In genomic region chr7:63774291-63774690, GRCm38 (mm10) we compare ENCODE assay signal across 19 mouse cellular contexts.
DNase-seq lines count a peak whose midpoint lies in the region; ATAC-seq and TF ChIP-seq lines count a peak whose summit lies in the region.
"Had no signal": no experiment of that assay in that cellular context is flagged by ENCODE, and none has a peak within 500 bp of the region (broad histone marks: within the 10 kb centered on the region; RNA-seq: fewer than 3 reads in every experiment).

No protein-coding gene starts in this region.

- no peak for DNase-seq in cerebellum, postnatal 4 days (ENCODE audit: low spot score in 2 of 2)
- peak; percentile 24 to 52 for DNase-seq in left cerebral cortex, postnatal 36 days (ENCODE audit: low spot score in 2 of 2)
- DNase-seq in left cerebral cortex, postnatal 4 days, result no peak
- DNase-seq in cerebellum, adult 18-20 months, result peak; percentile 48 to 56
- DNase-seq in heart, adult 18-20 months, result no peak
- DNase-seq in adrenal gland, adult 2 months, result no peak
- DNase-seq: gastrocnemius, postnatal 10 days; heart, adult 2 months; heart, postnatal 36 days; kidney, postnatal 4 days; liver had no signal

- peak overlapping the region; percentile 43; the same call in 1 of the 2 replicates for H3K27ac ChIP-seq in embryonic fibroblast, embryonic 13.5 days (ENCODE audit: insufficient read depth, low read length)
- H3K27ac ChIP-seq: heart, adult 2 months; hindbrain, embryonic 14.5 days; midbrain, embryonic 13.5 days; neural tube, embryonic 12.5 days had no signal

- peak; percentile 54; the same call in 1 of the 2 replicates for ATAC-seq in cerebellum, adult (ENCODE audit: insufficient number of reproducible peaks, low FRiP score, low TSS enrichment)
- ATAC-seq: forebrain, embryonic 16.5 days; lung, postnatal 0 days; midbrain, embryonic 13.5 days had no signal

- H3K4me3 ChIP-seq in embryonic fibroblast, embryonic 13.5 days (ENCODE audit: insufficient read depth, low read length), result no peak overlapping the region
- H3K4me3 ChIP-seq: erythroblast, embryonic 14.5 days; heart, adult 2 months; midbrain, embryonic 13.5 days; neural tube, embryonic 12.5 days had no signal

- H3K4me1 ChIP-seq in embryonic fibroblast, embryonic 13.5 days (ENCODE audit: control insufficient read depth, insufficient read depth, low read length), result peaks cover 2% of the 10 kb centered on the region; the same call in 1 of the 2 replicates
- H3K4me1 ChIP-seq: midbrain, embryonic 13.5 days; neural tube, embryonic 12.5 days had no signal

- TF ChIP-seq POLR2A in embryonic fibroblast, embryonic 13.5 days (IDR thresholded peaks at IDR 0.05; ENCODE audit: low read depth, low read length), result no peak

- TF ChIP-seq CTCF in embryonic fibroblast, embryonic 13.5 days (IDR thresholded peaks at IDR 0.05; ENCODE audit: borderline replicate concordance, insufficient read depth, low read length), result no peak

- intact Hi-C loops in left cerebral cortex, postnatal 36 days (cut with DNase I), result no loop called here
- intact Hi-C loops in left cerebral cortex, postnatal 4 days (cut with DNase I), result no loop called here

Comparison
In these comparisons a context has a peak if more than half of its experiments do, and no peak if none do; other contexts are left out.
1. DNase-seq: peak in left cerebral cortex, postnatal 36 days (2 of 2) and cerebellum, adult 18-20 months (2 of 2); none in cerebellum, postnatal 4 days (0 of 2), left cerebral cortex, postnatal 4 days (single experiment), heart, adult 18-20 months (0 of 2) and adrenal gland, adult 2 months (single experiment).